Mouse (Mus musculus): ENCODE results near the gene R3hdm4. TPM values are rescaled to one million over a fixed set of nuclear protein-coding genes. Genes with fewer than 3 reads are reported as not detected.

The R3hdm4 gene
- total and polyA plus RNA-seq, 2 experiments from 2014 or later = 58.4 to 107 TPM

DNA sequence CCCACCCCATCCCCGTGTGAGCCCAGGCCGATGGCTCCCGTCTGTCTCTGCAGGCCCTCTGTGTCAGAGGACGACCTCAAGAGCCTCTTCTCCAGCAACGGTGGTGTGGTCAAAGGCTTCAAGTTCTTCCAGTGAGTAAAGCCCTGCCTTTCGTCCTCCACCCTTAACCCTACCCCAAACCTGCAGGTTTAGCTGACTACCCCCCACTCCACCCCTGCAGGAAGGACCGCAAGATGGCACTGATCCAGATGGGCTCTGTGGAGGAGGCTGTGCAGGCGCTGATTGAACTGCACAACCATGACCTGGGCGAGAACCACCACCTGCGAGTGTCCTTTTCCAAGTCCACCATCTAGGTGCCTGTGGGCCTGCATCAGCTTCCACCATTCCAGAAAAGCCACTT lies 58.1 kb downstream of the R3hdm4 start:
- WGBS = 58% methylated on average over 10 of the region's 10 CpGs
- Histone ChIP-seq H3K27me3 (ENCODE audit: control insufficient read depth, insufficient read depth, low read length) (no peaks in the 10 kb centered on the region), H3K36me3 (replicated peaks; ENCODE audit: control insufficient read depth, insufficient read depth, low read length) (peaks cover 63% of the 10 kb centered on the region), H3K9me3 (replicated peaks; ENCODE audit: control insufficient read depth, low read length) (no peaks in the 10 kb centered on the region), H3K4me1 (ENCODE audit: control insufficient read depth, insufficient read depth) (peaks cover 17% of the 10 kb centered on the region), H3K4me2 (ENCODE audit: low read depth, low read length) (no peak overlapping the region), H3K4me3 (ENCODE audit: low read depth, low read length) (no peak overlapping the region), H3K27ac (ENCODE audit: low read depth) (no peak overlapping the region), H3K9ac (replicated peaks; ENCODE audit: low read depth, low read length) (no peak overlapping the region)
- no peak for ATAC-seq (ENCODE audit: insufficient read depth, low read depth)
- TF ChIP-seq CTCF (IDR thresholded peaks at IDR 0.05; ENCODE audit: low read depth) = no peak
- DNase-seq (ENCODE audit: low spot score) = no peak

DNA sequence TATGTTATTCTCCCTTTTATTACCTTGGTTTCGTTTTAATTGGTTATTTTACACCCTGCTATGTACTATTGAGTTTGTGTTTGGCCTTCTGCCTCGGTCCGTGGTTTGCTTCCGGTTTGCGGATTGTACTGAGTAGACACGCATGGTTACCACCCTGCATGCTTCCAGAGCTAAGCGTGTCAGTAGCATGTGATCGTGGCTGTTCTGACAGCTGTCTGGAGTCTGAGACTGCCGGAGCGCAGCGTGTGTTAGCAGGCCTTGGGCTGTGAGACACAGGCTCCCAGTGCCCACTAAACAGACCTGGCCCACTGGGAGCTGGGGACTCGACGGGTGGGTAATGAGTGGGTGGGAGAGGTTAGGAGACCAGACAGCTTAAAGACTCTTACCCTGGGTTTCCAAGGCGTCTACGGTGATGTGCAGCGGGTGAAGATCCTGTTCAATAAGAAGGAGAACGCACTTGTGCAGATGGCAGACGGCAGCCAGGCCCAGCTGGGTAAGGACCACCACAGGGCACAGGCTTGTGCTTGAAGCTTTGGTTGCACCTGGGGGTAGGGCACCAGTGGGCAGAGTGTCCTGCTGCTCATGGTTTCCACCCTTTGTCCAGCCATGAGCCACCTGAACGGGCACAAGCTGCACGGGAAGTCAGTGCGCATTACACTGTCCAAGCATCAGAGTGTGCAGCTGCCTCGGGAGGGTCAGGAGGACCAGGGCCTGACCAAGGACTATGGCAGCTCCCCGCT lies 58.8 kb downstream of the R3hdm4 start:
- H3K27ac ChIP-seq (ENCODE audit: low read depth) = no peak overlapping the region
- H3K27me3 ChIP-seq (ENCODE audit: control insufficient read depth, insufficient read depth, low read length) = no peaks in the 10 kb centered on the region
- 89% methylated on average over 23 of the region's 23 CpGs for WGBS
- H3K9ac ChIP-seq (replicated peaks; ENCODE audit: low read depth, low read length) = no peak overlapping the region
- ATAC-seq (ENCODE audit: insufficient read depth, low read depth) (no peak), DNase-seq (ENCODE audit: low spot score) (no peak)
- no peak overlapping the region for H3K4me3 ChIP-seq (ENCODE audit: low read depth, low read length)
- TF ChIP-seq CTCF (IDR thresholded peaks at IDR 0.05; ENCODE audit: low read depth) (no peak), EP300 (IDR thresholded peaks at IDR 0.05; ENCODE audit: low read depth) (no peak)
- H3K4me2 ChIP-seq (ENCODE audit: low read depth, low read length) = no peak overlapping the region
- peaks cover 24% of the 10 kb centered on the region for H3K4me1 ChIP-seq (ENCODE audit: control insufficient read depth, insufficient read depth)
- no peaks in the 10 kb centered on the region for H3K9me3 ChIP-seq (replicated peaks; ENCODE audit: control insufficient read depth, low read length)
- peaks cover 66% of the 10 kb centered on the region for H3K36me3 ChIP-seq (replicated peaks; ENCODE audit: control insufficient read depth, insufficient read depth, low read length)

DNA sequence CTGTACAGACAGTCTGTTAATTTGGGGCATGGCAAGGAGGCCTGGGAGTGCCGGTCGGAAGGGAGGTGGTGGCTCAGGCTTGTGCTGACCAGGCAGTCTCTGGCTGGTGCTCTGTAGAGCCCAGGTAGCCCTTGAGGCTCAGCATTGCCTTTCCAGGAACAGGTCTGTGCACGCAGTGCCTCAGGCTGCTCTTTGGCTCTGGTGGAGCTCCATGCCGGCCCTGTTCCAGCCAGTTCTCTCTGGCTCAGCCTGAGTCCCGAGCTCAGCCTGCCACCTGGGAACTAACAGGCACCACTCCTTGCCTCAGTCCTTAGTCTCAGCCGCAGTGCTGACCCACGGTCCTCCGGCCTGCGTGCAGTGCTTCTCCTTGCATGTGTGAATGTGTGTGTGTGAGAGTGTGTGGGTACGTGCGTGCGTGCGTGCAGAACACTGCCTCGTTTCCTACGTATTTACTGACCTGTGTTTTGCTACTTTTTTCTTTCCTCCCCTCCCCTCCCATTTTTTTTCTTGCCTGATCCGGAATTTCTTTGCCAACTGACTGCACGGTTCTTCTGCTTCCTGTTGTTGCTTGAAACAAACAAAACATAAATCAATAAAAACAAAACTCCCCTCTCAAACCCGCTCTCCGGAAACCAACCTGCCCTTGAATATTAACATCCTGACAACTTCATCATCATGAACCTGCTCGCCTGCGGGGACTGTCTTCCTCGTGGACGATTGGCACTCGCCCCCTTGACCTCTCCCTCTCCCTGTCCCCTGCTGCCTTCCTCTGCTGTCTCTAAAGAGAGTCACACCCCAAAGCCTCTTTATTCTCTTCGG lies 59.6 kb downstream of the R3hdm4 start:
- Histone ChIP-seq H3K27ac (ENCODE audit: low read depth) (no peak overlapping the region), H3K4me2 (ENCODE audit: low read depth, low read length) (no peak overlapping the region), H3K27me3 (ENCODE audit: control insufficient read depth, insufficient read depth, low read length) (no peaks in the 10 kb centered on the region), H3K36me3 (replicated peaks; ENCODE audit: control insufficient read depth, insufficient read depth, low read length) (peaks cover 71% of the 10 kb centered on the region), H3K4me1 (ENCODE audit: control insufficient read depth, insufficient read depth) (peaks cover 32% of the 10 kb centered on the region), H3K4me3 (ENCODE audit: low read depth, low read length) (no peak overlapping the region), H3K9ac (replicated peaks; ENCODE audit: low read depth, low read length) (no peak overlapping the region), H3K9me3 (replicated peaks; ENCODE audit: control insufficient read depth, low read length) (no peaks in the 10 kb centered on the region)
- WGBS = 77% methylated on average over 25 of the region's 25 CpGs
- no peak for ATAC-seq (ENCODE audit: insufficient read depth, low read depth)
- no peak for DNase-seq (ENCODE audit: low spot score)
- no peak for TF ChIP-seq EP300 (IDR thresholded peaks at IDR 0.05; ENCODE audit: low read depth)
- no peak for TF ChIP-seq CTCF (IDR thresholded peaks at IDR 0.05; ENCODE audit: low read depth)

DNA sequence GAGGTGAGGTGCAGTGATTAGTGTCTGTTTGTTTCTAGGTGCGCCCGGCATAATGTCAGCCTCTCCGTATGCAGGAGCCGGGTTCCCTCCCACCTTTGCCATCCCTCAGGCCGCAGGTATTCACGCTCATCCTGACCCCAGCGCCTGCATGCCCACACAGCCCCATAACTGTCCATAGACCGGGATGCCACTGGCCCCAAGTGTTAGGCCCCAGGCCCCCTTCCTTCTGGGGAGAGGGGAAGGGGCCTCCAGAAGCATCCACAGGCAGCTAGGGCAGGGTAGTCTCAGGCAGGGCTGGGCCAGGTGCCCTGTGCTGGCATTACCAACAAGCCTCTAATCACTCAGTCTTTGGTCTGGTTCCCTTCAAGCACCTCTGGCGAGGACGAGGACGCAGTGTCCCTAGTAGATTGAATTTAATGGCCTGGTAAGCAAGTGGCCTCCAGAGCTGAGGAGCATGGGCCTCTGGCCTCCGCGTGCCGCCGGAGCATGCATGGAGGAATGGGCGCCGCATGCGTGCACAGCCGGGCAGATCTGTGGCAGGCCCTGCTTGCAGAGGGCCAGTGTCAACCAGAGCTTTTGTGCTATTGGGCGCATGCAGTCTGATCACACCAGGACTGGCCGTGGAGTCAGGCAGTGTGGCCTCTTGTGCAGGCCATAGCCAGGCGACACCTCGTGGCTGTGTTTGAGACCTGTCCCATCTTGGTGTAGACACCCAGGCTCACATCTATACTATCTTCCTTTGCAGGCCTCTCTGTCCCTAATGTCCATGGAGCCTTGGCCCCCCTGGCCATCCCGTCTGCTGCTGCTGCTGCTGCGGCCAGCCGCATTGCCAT lies 60.7 kb downstream of the R3hdm4 start:
- Histone ChIP-seq H3K27me3 (ENCODE audit: control insufficient read depth, insufficient read depth, low read length) (no peaks in the 10 kb centered on the region), H3K4me1 (ENCODE audit: control insufficient read depth, insufficient read depth) (peaks cover 39% of the 10 kb centered on the region), H3K27ac (ENCODE audit: low read depth) (no peak overlapping the region), H3K4me3 (ENCODE audit: low read depth, low read length) (no peak overlapping the region), H3K9me3 (replicated peaks; ENCODE audit: control insufficient read depth, low read length) (no peaks in the 10 kb centered on the region), H3K9ac (replicated peaks; ENCODE audit: low read depth, low read length) (no peak overlapping the region), H3K36me3 (replicated peaks; ENCODE audit: control insufficient read depth, insufficient read depth, low read length) (peaks cover 71% of the 10 kb centered on the region), H3K4me2 (ENCODE audit: low read depth, low read length) (no peak overlapping the region)
- no peak for TF ChIP-seq CTCF (IDR thresholded peaks at IDR 0.05; ENCODE audit: low read depth)
- TF ChIP-seq EP300 (IDR thresholded peaks at IDR 0.05; ENCODE audit: low read depth) = no peak
- no peak for ATAC-seq (ENCODE audit: insufficient read depth, low read depth)
- 91% methylated on average over 26 of the region's 26 CpGs for WGBS
- DNase-seq (ENCODE audit: low spot score) = no peak

Small RNAs within 50 kb of the gene (microRNA-seq; reads per million reads assigned to microRNA genes)
- gene Mir6910 = not detected

Other genes with a start within 250 kb of the R3hdm4 start
Only the 30 nearest of the 34 such genes appear.
- gene Bsg, start 216.7 kb downstream of the R3hdm4 start, total RNA-seq (2014; rRNA removed; ENCODE audit: low replicate concordance) = 1,449 and 1,606 TPM in 2 replicates
- gene Bsg, start 216.7 kb downstream of the R3hdm4 start, polyA plus RNA-seq (2015; fragmentation: Nextera tagmentation; extraction: Ambion mirVana) = 1,256 and 1,260 TPM in 2 replicates
- gene Hcn2, start 204.6 kb downstream of the R3hdm4 start, total RNA-seq (2014; rRNA removed; ENCODE audit: low replicate concordance) = 3.5 and 5.5 TPM in 2 replicates
- 0.40 and 0.45 TPM in 2 replicates for gene Hcn2, start 204.6 kb downstream of the R3hdm4 start, polyA plus RNA-seq (2015; fragmentation: Nextera tagmentation; extraction: Ambion mirVana)
- gene Polrmt, start 174.6 kb downstream of the R3hdm4 start, total RNA-seq (2014; rRNA removed; ENCODE audit: low replicate concordance) = 36.9 and 56.2 TPM in 2 replicates
- gene Polrmt, start 174.6 kb downstream of the R3hdm4 start, polyA plus RNA-seq (2015; fragmentation: Nextera tagmentation; extraction: Ambion mirVana) = 25.1 and 26.3 TPM in 2 replicates
- not detected in 2 replicates for gene Fgf22, start 166.1 kb downstream of the R3hdm4 start, total RNA-seq (2014; rRNA removed; ENCODE audit: low replicate concordance)
- 0.14 TPM in 1 of 2 replicates, not detected in the other for gene Fgf22, start 166.1 kb downstream of the R3hdm4 start, polyA plus RNA-seq (2015; fragmentation: Nextera tagmentation; extraction: Ambion mirVana)
- gene Rnf126, start 154.3 kb downstream of the R3hdm4 start, total RNA-seq (2014; rRNA removed; ENCODE audit: low replicate concordance) = 38.6 and 67.5 TPM in 2 replicates
- gene Rnf126, start 154.3 kb downstream of the R3hdm4 start, polyA plus RNA-seq (2015; fragmentation: Nextera tagmentation; extraction: Ambion mirVana) = 35.9 and 37.6 TPM in 2 replicates
- gene Fstl3, start 143.9 kb downstream of the R3hdm4 start, total RNA-seq (2014; rRNA removed; ENCODE audit: low replicate concordance) = 21.4 and 28.0 TPM in 2 replicates
- 13.2 and 13.7 TPM in 2 replicates for gene Fstl3, start 143.9 kb downstream of the R3hdm4 start, polyA plus RNA-seq (2015; fragmentation: Nextera tagmentation; extraction: Ambion mirVana)
- 1.3 and 1.4 TPM in 2 replicates for gene Prss57, start 130.2 kb downstream of the R3hdm4 start, total RNA-seq (2014; rRNA removed; ENCODE audit: low replicate concordance)
- gene Prss57, start 130.2 kb downstream of the R3hdm4 start, polyA plus RNA-seq (2015; fragmentation: Nextera tagmentation; extraction: Ambion mirVana) = not detected in 2 replicates
- gene Palm, start 127.6 kb downstream of the R3hdm4 start, total RNA-seq (2014; rRNA removed; ENCODE audit: low replicate concordance) = 31.2 and 52.3 TPM in 2 replicates
- 39.8 and 44.0 TPM in 2 replicates for gene Palm, start 127.6 kb downstream of the R3hdm4 start, polyA plus RNA-seq (2015; fragmentation: Nextera tagmentation; extraction: Ambion mirVana)
- gene Misp, start 100.2 kb downstream of the R3hdm4 start, total RNA-seq (2014; rRNA removed; ENCODE audit: low replicate concordance) = not detected in 2 replicates
- 0.08 and 0.41 TPM in 2 replicates for gene Misp, start 100.2 kb downstream of the R3hdm4 start, polyA plus RNA-seq (2015; fragmentation: Nextera tagmentation; extraction: Ambion mirVana)
- gene Ptbp1, start 66.8 kb downstream of the R3hdm4 start, total RNA-seq (2014; rRNA removed; ENCODE audit: low replicate concordance) = 186 and 196 TPM in 2 replicates
- 39.8 and 40.4 TPM in 2 replicates for gene Ptbp1, start 66.8 kb downstream of the R3hdm4 start, polyA plus RNA-seq (2015; fragmentation: Nextera tagmentation; extraction: Ambion mirVana)
- not detected in 2 replicates for gene Prtn3, start 46.7 kb downstream of the R3hdm4 start, total RNA-seq (2014; rRNA removed; ENCODE audit: low replicate concordance)
- gene Prtn3, start 46.7 kb downstream of the R3hdm4 start, polyA plus RNA-seq (2015; fragmentation: Nextera tagmentation; extraction: Ambion mirVana) = 0.70 and 0.74 TPM in 2 replicates
- 3.2 and 5.9 TPM in 2 replicates for gene Plppr3, start 46.6 kb downstream of the R3hdm4 start, total RNA-seq (2014; rRNA removed; ENCODE audit: low replicate concordance)
- gene Plppr3, start 46.6 kb downstream of the R3hdm4 start, polyA plus RNA-seq (2015; fragmentation: Nextera tagmentation; extraction: Ambion mirVana) = 2.5 and 3.0 TPM in 2 replicates
- gene Elane, start 35.0 kb downstream of the R3hdm4 start, total RNA-seq (2014; rRNA removed; ENCODE audit: low replicate concordance) = not detected in 2 replicates
- not detected in 2 replicates for gene Elane, start 35.0 kb downstream of the R3hdm4 start, polyA plus RNA-seq (2015; fragmentation: Nextera tagmentation; extraction: Ambion mirVana)
- gene Cfd, start 30.4 kb downstream of the R3hdm4 start, total RNA-seq (2014; rRNA removed; ENCODE audit: low replicate concordance) = 0.19 TPM in 1 of 2 replicates, not detected in the other
- gene Cfd, start 30.4 kb downstream of the R3hdm4 start, polyA plus RNA-seq (2015; fragmentation: Nextera tagmentation; extraction: Ambion mirVana) = 0.22 TPM in 1 of 2 replicates, not detected in the other
- gene Med16, start 12.3 kb downstream of the R3hdm4 start, total RNA-seq (2014; rRNA removed; ENCODE audit: low replicate concordance) = 64.7 and 77.6 TPM in 2 replicates
- 30.9 and 36.2 TPM in 2 replicates for gene Med16, start 12.3 kb downstream of the R3hdm4 start, polyA plus RNA-seq (2015; fragmentation: Nextera tagmentation; extraction: Ambion mirVana)
- gene Gm26602, start 10.4 kb downstream of the R3hdm4 start, total RNA-seq (2014; rRNA removed; ENCODE audit: low replicate concordance) = not detected in 2 replicates
- 4.0 and 6.0 TPM in 2 replicates for gene Gm26602, start 10.4 kb downstream of the R3hdm4 start, polyA plus RNA-seq (2015; fragmentation: Nextera tagmentation; extraction: Ambion mirVana)
- gene Kiss1r, start 4.2 kb downstream of the R3hdm4 start, total RNA-seq (2014; rRNA removed; ENCODE audit: low replicate concordance) = not detected in 2 replicates
- 0.45 and 0.57 TPM in 2 replicates for gene Kiss1r, start 4.2 kb downstream of the R3hdm4 start, polyA plus RNA-seq (2015; fragmentation: Nextera tagmentation; extraction: Ambion mirVana)
- gene Arid3a, start 5.8 kb upstream of the R3hdm4 start, total RNA-seq (2014; rRNA removed; ENCODE audit: low replicate concordance) = 5.3 and 5.6 TPM in 2 replicates
- gene Arid3a, start 5.8 kb upstream of the R3hdm4 start, polyA plus RNA-seq (2015; fragmentation: Nextera tagmentation; extraction: Ambion mirVana) = 0.65 and 0.77 TPM in 2 replicates
- 29.3 and 51.5 TPM in 2 replicates for gene Wdr18, start 38.9 kb upstream of the R3hdm4 start, total RNA-seq (2014; rRNA removed; ENCODE audit: low replicate concordance)
- 54.3 and 58.4 TPM in 2 replicates for gene Wdr18, start 38.9 kb upstream of the R3hdm4 start, polyA plus RNA-seq (2015; fragmentation: Nextera tagmentation; extraction: Ambion mirVana)
- not detected in 2 replicates for gene Grin3b, start 49.5 kb upstream of the R3hdm4 start, total RNA-seq (2014; rRNA removed; ENCODE audit: low replicate concordance)
- gene Grin3b, start 49.5 kb upstream of the R3hdm4 start, polyA plus RNA-seq (2015; fragmentation: Nextera tagmentation; extraction: Ambion mirVana) = 0.29 and 0.34 TPM in 2 replicates
- 162 and 182 TPM in 2 replicates for gene Tmem259, start 63.1 kb upstream of the R3hdm4 start, total RNA-seq (2014; rRNA removed; ENCODE audit: low replicate concordance)
- 18.0 and 18.1 TPM in 2 replicates for gene Tmem259, start 63.1 kb upstream of the R3hdm4 start, polyA plus RNA-seq (2015; fragmentation: Nextera tagmentation; extraction: Ambion mirVana)
- gene Cnn2, start 67.4 kb upstream of the R3hdm4 start, total RNA-seq (2014; rRNA removed; ENCODE audit: low replicate concordance) = 142 and 158 TPM in 2 replicates
- 126 and 149 TPM in 2 replicates for gene Cnn2, start 67.4 kb upstream of the R3hdm4 start, polyA plus RNA-seq (2015; fragmentation: Nextera tagmentation; extraction: Ambion mirVana)
- gene Abca7, start 75.3 kb upstream of the R3hdm4 start, total RNA-seq (2014; rRNA removed; ENCODE audit: low replicate concordance) = 10.4 and 11.4 TPM in 2 replicates
- 1.9 TPM in 2 replicates for gene Abca7, start 75.3 kb upstream of the R3hdm4 start, polyA plus RNA-seq (2015; fragmentation: Nextera tagmentation; extraction: Ambion mirVana)
- gene Arhgap45, start 95.4 kb upstream of the R3hdm4 start, total RNA-seq (2014; rRNA removed; ENCODE audit: low replicate concordance) = 3.9 and 11.0 TPM in 2 replicates
- gene Arhgap45, start 95.4 kb upstream of the R3hdm4 start, polyA plus RNA-seq (2015; fragmentation: Nextera tagmentation; extraction: Ambion mirVana) = 1.9 TPM in 2 replicates
- gene Polr2e, start 118.6 kb upstream of the R3hdm4 start, total RNA-seq (2014; rRNA removed; ENCODE audit: low replicate concordance) = 70.6 and 106 TPM in 2 replicates
- 120 and 123 TPM in 2 replicates for gene Polr2e, start 118.6 kb upstream of the R3hdm4 start, polyA plus RNA-seq (2015; fragmentation: Nextera tagmentation; extraction: Ambion mirVana)
- 490 and 500 TPM in 2 replicates for gene Gpx4, start 126.0 kb upstream of the R3hdm4 start, total RNA-seq (2014; rRNA removed; ENCODE audit: low replicate concordance)
- gene Gpx4, start 126.0 kb upstream of the R3hdm4 start, polyA plus RNA-seq (2015; fragmentation: Nextera tagmentation; extraction: Ambion mirVana) = 874 and 900 TPM in 2 replicates
- gene Sbno2, start 184.4 kb upstream of the R3hdm4 start, total RNA-seq (2014; rRNA removed; ENCODE audit: low replicate concordance) = 21.1 and 22.0 TPM in 2 replicates
- 5.9 and 6.3 TPM in 2 replicates for gene Sbno2, start 184.4 kb upstream of the R3hdm4 start, polyA plus RNA-seq (2015; fragmentation: Nextera tagmentation; extraction: Ambion mirVana)
- 40.3 and 57.4 TPM in 2 replicates for gene Stk11, start 194.6 kb upstream of the R3hdm4 start, total RNA-seq (2014; rRNA removed; ENCODE audit: low replicate concordance)
- gene Stk11, start 194.6 kb upstream of the R3hdm4 start, polyA plus RNA-seq (2015; fragmentation: Nextera tagmentation; extraction: Ambion mirVana) = 10.6 and 10.8 TPM in 2 replicates
- 970 and 972 TPM in 2 replicates for gene Atp5d, start 217.4 kb upstream of the R3hdm4 start, total RNA-seq (2014; rRNA removed; ENCODE audit: low replicate concordance)
- 1,858 and 1,876 TPM in 2 replicates for gene Atp5d, start 217.4 kb upstream of the R3hdm4 start, polyA plus RNA-seq (2015; fragmentation: Nextera tagmentation; extraction: Ambion mirVana)
- gene Cbarp, start 219.6 kb upstream of the R3hdm4 start, total RNA-seq (2014; rRNA removed; ENCODE audit: low replicate concordance) = 2.8 and 5.9 TPM in 2 replicates
- 1.0 and 1.1 TPM in 2 replicates for gene Cbarp, start 219.6 kb upstream of the R3hdm4 start, polyA plus RNA-seq (2015; fragmentation: Nextera tagmentation; extraction: Ambion mirVana)